Mouse (Mus musculus): ENCODE results near the gene Usp4.
"Not testable (repeated sequence)": the region's sequence is repeated elsewhere in the genome, so short reads cannot be mapped to it uniquely, and the experiment has no call there.

The Usp4 gene

DNA sequence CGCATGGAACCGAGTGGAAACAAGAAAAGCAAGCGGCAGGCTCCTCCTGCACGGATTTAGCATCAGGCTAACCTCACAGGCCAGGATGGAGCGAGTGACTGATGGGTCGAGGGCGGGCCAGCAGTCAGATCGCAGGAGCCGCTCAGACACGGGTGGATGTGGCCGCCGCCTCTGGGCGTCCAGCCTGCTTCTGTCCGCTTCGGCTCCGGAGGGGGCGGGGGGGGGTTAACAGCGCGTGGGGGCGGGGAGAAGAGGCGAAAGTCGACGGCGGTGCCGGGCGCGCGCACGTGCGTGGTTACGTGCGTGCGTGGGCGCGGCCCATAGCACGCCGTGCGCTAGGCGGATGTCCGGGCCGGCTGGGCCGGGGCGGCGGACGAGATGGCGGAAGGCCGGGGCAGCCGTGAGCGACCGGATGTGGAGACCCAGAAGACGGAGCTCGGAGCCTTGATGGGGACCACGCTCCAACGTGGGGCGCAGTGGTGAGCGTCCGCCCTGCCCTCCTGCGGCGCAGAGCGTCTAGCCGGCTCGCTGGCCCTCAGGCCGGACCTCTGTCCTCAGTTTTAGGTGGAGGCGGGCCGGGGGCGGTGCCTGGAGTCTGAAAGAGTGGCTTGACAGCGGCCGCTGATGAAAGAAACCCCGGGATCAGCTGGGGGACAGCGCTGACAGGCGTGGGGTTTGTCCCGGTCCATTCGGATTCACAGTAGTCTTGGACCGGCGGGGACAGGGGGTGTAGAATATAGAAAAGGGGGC is at the start of gene Usp4:
TSS of gene Usp4 (plus strand) at position 314 of the 750 bp plus-strand sequence.
- in situ Hi-C loops (cut with MboI, MseI) = no loop called here

DNA sequence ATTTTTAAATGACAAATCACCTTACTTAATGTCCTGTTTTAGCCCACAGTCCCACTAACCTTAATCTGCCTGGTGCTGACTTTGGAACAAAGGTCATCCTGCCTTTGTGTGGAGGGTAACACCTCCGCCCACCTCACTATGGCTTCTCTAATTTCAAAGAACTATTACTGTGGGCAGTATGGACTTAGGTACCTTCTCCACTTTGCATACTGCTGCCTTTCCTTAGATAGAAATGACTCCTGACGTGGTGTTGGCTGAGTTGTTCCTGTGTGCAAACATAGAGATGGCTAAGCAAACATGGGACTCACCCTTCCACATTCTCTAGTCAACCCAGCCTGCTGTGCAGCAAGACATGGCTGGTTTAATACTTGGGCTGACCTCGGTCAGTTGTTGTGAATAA is 45.8 kb upstream of the Usp4 start:
- in situ Hi-C loops (cut with MboI, MseI) = no loop called here

DNA sequence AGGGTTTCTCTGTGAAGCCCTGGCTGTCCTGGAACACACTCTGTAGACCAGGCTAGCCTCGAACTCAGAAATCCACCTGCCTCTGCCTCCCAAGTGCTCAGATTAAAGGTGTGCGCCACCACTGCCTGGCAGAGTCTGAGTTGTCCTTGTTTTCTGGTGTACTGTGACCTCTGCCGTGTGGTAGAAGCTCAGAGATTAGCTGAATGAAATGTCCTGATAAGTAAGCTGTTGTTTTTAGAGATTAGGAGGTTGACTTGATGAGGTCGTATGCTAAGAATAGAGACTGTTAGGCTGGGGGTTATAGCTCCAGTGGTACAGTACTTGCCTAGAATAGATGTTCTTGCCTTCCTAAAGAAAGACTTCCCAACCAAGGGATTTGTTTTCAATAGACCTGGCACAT is 42.9 kb upstream of the Usp4 start:
- in situ Hi-C loops (cut with MboI, MseI) = no loop called here

DNA sequence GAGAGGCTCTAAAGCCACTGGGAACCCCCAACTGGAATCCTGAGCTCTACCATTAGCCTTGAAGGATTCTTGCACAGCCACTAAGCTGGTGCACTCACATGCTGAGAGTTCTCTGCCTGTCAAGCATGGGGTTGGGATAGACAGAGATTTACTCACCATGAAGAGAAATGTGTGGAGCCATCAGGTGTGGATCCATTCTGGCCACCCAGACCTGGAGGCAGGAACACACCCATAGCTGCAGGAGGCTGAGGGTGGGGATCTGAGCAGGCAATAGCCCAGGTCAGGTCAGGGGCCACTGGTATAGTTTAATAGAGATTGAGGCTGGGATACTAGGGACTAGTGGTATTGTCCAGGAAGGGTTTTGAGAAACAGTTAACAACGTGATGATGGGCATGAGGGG is 42.5 kb upstream of the Usp4 start:
- in situ Hi-C loops (cut with MboI, MseI) = no loop called here

DNA sequence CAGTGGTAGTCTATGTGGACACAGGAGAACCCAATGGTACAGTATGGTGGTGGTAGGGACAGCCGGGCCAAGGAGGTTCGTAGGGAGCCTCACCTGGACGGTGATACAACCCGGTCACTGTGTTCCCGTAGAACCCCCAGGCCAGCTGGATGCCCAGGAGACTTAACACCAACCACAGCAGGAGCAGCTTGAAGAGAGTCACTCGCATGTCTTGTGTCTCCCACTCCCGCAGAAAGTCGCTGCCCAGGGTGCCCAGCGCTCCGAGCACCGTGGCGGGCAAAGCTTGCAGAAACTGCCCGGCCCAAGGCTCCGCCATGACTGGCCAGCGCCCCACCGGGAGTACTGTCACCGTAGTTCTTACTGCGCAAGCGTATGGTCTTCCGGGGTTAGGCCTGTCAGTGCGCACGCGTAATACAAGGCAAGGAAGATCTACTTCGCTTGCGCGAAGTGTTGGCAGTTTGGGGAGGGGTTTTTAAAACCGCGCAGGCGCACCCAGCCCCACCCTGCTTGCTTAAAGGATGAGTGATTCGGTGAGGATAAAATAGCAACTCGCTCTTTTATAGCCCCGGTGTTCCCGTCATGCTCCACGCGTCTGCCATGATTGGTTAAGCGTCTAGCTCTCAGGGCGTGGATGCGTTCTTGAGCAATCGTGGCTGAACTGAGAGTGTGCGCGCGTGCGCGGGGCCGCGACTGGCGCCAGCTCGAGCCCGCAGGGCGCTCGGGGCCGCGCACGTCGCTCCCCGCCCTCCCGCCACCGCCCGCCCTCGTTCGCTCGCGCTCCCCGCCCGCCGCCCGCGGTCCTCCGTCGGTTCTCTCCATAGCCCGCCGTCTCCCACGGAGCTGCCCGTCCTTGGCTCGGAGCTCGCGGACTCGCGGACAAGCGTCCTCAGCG is 41.8 kb upstream of the Usp4 start, which contains the start of the genes Rhoa and Tcta:
TSS of gene Rhoa (plus strand) at position 501 of the 892 bp plus-strand sequence.
TSS of gene Tcta (minus strand) at position 532 of the 892 bp plus-strand sequence.
- in situ Hi-C loops (cut with MboI, MseI) = no loop called here

DNA sequence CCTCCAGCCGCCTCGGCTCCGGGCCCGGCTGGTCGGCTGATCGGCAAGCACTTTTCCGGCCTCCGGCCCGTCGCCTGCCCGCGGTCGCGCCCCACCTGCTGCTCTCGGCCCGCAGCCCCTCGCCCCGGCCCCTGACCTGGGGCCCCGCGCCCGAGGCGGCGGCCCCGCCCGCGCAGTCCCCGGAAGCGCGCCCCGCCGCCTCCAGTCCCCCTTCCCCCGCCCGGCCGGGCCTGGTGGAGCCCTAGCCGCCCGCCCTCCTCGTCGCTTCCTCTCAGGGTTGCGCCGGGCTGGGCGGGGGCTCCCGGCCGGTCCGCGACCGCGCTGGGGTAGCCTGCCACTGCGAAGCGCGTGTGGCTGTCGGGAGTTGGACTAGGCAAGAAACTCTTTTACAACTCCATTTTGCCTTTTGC is 41.1 kb upstream of the Usp4 start:
- in situ Hi-C loops (cut with MboI, MseI) = no loop called here

DNA sequence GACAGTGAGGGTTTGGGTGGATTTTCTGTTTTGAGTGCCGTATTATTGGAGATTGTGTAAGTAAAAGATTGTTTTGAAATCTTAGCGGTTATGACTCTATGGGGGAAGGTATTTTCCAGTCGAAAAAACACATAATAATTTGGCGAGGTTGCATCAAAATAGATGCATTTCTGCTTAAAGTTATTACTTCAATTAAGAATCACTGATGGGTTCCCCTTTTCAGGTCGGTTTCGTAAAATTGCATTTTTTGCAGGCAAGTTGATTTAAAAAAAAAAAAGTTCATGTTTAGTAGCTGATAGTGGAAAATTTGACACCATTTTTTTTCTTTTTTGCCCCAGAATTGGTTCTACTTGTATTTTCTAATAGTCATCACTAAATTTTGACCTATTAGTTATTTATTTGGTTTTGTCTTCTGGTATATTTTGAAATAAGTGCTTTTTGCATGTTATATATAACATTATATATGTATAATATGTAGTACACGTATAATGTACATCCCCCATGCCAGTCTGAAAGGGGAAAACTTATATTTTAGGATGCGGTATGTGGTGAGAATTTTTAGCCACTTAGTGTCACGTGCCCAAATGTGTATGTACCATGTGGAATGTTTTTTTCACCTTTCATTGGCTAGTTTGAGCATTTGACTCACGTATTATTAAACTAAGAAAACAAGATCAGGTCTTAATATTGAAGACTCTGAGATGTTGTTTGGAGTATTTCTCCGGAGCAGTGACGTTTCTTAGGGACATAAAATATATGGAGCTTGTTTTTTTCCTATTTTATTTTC is 40.4 kb upstream of the Usp4 start:
- in situ Hi-C loops (cut with MboI, MseI) = no loop called here

DNA sequence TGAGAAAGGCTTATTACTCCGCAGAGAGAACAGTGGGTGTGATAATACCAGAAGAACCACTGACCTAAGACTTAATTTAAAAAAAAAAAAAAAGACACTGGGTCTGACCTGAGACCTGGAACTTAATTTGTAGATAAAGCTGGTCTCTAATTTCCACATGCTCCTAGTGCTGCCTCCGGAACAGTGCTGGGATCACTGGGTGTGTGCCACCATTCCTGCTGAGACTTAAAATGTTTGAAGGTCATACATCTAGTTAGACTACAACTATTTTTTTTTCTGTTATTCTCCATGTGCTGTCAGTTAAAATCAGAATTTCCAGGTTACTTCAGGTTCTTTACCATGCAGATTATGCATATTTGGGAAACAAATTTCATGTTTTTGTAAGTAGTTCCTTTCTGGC is 39.5 kb upstream of the Usp4 start:
- in situ Hi-C loops (cut with MboI, MseI) = no loop called here

DNA sequence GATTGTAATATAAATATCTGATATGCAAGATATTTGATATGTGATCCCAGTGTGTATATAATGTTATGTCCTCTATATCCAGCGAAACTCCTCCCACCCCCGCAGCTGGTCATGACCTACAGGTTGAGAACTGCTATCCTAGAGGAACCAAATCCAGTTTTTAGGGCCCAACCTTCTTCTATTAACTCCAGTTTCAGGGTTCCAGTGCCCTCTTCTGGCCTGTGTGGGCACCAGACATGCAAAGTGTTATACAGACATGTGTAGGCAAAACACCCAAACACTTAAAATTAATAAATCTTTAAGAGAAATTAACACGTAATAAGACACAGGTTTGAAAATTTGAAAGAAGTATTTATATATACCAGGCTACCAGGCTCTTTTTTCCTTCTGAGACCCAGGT is 30.1 kb upstream of the Usp4 start:
- in situ Hi-C loops (cut with MboI, MseI) = no loop called here

DNA sequence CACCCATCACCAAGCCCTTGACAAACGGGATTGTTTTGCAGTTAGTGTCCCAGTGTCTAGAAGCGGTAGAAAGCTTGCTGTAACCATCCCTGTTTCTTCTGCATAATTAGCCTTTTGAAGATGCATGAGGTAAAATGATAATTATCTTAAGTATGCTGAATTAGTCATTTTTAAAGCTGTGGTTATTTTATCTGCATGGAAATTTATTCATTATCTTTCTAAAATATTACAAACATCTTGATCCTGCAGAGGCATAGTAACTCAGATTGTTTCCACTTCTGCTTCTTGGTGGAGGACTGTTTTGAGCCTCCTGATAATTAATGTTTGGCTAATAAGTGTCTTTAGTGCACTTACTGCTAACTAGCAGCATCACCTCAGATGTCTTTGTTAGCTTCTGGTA is 29.2 kb upstream of the Usp4 start:
- in situ Hi-C loops (cut with MboI, MseI) = no loop called here

DNA sequence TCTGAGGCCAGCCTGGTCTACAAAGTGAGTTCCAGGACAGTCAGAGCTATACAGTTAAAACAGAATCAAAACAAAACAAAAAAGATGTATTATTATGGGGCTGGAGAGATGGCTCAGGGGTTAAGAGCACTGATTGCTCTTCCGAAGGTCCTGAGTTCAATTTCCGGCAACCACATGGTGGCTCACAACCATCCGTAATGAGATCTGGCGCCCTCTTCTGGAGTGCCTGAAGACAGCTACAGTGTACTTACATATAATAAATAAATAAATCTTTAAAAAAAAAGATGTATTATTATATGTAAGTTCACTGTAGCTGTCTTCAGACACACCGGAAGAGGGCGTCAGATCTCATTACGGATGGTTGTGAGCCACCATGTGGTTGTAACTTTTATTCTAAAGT is 25.6 kb upstream of the Usp4 start:
- in situ Hi-C loops (cut with MboI, MseI) = not testable (repeated sequence)

DNA sequence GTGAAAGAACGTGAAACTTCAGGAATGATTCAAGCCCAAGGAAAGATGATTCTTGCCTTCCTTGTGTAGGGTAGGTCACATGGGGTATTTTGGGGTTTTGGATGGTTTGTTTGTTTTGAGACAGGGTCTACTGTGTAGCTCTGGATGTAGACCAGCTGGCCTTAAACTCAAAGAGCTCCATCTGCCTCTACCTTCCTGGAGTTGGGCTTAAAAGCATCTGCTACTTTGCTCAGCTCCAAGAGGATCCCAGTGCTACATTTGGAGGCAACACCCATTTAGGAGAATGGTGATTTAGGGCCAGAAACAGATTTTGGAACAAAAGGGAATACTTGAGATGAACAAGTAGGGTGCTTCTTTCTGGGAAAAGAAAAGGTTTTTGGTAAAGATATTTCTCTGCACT is 22.9 kb upstream of the Usp4 start:
- in situ Hi-C loops (cut with MboI, MseI) = no loop called here

DNA sequence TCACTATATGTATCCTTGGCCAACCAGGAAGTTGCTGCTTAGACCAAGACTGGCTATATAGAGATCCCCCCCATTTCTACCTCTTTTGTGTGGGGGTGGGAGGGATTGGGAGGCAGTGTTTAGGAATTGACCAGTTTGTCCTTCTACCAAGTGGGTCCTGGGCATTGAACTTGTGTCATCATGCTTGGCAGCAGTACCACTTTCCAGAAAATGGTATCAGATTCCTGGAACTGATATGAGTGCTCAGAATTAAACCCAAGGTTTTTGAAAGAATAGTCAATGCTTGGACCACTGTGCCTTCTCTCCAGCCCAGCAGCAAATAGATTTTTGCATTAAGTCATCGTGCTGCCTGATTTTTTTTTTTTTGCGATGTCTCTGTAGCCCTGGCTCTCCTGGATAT is 21.8 kb upstream of the Usp4 start:
- in situ Hi-C loops (cut with MboI, MseI) = no loop called here

DNA sequence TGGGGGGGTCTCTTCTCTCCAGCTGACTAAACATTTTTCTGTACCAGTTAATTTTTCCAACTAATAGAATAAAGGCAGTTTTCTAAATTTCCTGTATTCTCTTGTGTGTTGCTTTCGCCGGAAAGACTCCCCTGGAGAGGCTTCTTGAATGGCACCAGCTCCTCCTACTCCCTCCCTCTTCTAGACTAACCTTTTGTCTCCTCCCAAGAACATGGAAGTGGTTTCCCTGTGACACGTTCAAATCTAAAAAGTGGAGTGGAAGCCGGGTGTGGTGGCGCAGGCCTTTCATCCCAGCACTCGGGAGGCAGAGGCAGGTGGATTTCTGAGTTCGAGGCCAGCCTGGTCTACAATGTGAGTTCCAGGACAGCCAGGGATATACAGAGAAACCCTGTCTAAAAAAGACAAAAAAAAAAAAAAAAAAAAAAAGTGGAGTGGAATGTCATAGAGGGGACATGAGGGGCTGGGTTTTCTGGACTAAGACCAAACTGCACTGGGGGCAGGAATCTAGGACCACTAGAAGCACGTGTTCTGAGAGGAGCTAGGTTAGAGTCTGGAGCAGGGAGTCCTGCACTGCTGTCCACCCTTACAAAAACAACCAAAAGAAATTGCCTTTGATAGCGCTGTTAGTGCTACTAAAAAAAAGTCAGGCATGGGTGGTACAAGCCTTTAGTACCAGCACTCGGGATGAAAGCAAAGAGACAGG is 9.7 kb upstream of the Usp4 start:
- in situ Hi-C loops (cut with MboI, MseI) = no loop called here

DNA sequence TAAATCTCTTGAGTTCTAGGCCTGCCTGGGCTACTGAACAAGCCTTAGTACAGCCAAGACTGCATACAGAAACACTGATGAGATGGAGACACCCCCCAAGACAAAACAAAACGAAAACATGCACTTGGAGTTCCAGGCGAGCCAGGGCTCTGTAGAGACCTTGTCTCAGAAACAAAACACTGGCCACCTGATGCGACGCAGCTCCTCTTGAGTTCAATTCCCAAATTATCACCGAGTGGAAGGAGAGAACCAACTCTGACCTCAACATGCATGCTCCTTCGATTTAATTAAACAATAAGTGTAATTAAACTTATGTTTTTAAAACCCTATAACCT is 9.1 kb upstream of the Usp4 start:
- in situ Hi-C loops (cut with MboI, MseI) = no loop called here

DNA sequence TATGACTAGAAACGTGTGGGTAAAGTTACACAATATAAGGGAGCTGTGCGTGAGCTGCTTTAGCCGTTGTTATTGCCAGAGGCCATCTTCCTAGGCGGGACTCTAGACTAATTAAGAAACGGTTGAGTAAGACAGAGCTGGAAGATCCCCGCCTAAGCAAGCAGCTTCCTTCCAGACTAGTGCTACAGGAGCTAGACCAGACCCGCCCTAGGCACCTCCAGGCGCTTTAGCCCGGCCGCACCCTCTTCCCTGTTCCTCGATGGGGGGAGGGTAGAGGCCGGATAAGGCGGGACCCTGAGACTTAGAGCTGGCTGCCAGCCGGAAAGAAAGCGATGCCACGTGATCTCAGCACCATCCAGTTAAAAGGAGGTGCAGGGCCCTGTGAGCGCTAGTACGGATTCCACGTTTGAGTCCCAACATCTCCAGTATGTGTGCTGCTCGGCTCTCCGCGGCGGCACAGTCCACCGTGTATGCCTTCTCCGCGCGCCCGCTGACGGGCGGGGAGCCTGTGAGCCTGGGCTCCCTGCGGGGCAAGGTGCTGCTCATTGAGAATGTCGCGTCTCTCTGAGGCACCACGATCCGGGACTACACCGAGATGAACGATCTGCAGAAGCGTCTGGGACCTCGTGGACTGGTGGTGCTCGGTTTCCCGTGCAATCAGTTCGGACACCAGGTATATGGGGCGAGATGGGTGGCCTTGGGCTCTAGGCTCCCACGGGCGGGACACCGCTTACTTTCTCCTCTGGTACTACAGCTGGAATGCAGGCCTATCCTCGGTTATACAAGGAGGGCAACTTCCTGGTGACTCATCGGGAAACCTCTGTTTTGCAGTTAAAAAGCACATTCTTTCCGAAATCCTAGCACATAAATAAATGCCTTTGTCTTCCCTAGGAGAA is 8.5 kb upstream of the Usp4 start, which contains the start of gene Gpx1:
TSS of gene Gpx1 (plus strand) at position 18 of the 896 bp plus-strand sequence.
- in situ Hi-C loops (cut with MboI, MseI) = no loop called here

DNA sequence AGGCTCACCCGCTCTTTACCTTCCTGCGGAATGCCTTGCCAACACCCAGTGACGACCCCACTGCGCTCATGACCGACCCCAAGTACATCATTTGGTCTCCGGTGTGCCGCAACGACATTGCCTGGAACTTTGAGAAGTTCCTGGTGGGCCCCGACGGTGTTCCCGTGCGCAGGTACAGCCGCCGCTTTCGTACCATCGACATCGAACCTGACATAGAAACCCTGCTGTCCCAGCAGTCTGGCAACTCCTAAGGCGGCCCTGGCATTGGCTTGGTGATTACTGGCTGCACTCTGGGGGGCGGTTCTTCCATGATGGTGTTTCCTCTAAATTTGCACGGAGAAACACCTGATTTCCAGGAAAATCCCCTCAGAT is 7.8 kb upstream of the Usp4 start:
- in situ Hi-C loops (cut with MboI, MseI) = no loop called here

DNA sequence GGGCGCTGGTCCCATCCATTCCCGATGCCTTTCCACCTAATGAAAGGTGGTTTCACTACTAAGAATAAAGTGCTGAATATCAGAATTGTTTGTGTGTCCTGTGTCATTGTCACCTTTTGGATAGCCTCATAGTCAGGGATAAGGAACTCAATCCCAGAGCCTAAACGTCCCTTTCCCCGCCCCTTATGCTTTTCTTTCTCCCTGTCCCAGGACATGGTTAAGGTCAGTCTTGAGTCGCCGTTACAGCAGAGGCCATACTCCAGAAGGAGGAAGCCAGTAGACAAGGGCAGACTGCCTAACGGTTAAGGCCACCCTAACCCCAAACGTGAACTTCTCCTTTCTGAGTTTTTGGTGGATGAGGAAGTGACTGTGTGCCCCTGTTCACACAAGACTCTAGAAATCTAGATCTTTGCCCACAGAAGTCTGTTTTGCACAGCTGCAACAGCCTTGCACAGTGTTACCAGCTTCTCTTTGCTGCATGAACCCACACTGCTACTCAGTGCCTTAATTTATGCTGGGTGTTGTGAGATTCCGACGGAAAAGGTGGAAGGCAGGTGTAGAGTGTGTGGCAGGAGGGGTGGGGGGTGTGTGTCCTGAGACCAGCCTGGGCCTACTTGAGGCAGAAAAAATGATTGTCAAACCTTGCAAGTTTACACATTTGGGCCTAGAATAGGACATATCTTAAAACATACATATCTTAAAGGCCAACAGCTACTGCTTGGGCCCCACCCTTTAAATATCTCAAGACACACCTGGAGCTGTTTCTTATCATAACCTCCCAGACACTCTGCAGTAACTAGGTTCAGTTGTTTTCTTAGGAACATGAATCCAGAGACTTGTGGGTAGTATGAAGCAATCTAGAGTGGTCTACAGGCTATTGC is 7.2 kb upstream of the Usp4 start:
- in situ Hi-C loops (cut with MboI, MseI) = no loop called here

DNA sequence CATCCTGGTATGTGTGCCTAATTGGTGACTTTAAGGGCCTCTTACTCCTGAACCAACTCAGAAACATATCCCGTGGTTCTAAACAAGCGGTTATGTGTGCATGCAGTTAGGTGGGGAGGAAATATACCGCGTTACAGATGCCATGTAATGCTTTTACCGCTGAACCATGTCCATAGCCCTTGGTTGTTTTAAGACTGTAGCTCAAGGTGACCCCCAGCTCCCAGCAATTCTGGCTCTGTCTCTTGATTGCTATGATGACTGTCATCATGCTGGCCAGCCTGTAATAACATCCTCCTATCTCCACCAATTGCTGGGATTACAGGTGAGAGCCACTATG is 6.5 kb upstream of the Usp4 start:
- in situ Hi-C loops (cut with MboI, MseI) = no loop called here

DNA sequence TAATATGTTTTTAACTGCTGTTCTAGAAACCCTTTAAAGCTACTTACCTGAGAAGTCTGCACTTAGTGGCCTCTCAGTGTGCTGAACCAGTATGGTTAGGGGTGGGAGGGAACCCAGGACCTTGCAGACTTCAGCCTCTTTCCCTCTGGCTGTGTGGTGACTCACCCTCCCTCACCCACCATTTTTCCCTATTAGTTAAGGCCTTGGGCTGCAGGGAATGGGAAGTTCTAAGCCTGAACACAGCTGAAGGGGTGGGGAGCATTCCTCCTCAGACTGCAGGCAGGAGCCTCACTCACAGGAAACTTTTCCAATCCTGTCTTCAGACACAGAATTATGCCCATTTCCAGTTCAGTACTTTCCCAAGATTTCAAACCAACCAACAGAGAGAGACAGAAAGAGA is 5.9 kb upstream of the Usp4 start:
- in situ Hi-C loops (cut with MboI, MseI) = no loop called here
